Mouse (Mus musculus) liver, adult 2 months (tissue): ENCODE measurements around the gene Hoxd9. TPM values are rescaled to one million over a fixed set of nuclear protein-coding genes. Genes with fewer than 3 reads are reported as not detected.

Experiments
- DNase-seq: peaks from one replicate; pipeline ENCODE4 v3.0.0-alpha.2; 2011; ENCODE audit warnings: low read depth, low spot score; ENCODE audit errors: extremely low read depth
- H3K27ac ChIP-seq: fragments of 200-500 bp; replicated peaks from 2 replicates; pipeline ENCODE4 v1.5.1; 2012; ENCODE audit warnings: low read depth, mild to moderate bottlenecking, control low read depth, inconsistent platforms, low read length; ENCODE audit not compliant: insufficient read depth
- H3K27me3 ChIP-seq: fragments of 200-500 bp; 2 replicates; pipeline ENCODE4 v1.6.1; 2012; ENCODE audit warnings: mild to moderate bottlenecking, moderate library complexity, low read length, inconsistent platforms; ENCODE audit not compliant: control insufficient read depth, insufficient read depth
- H3K36me3 ChIP-seq: fragments of 200-500 bp; 2 replicates; pipeline ENCODE4 v1.6.1; 2012; ENCODE audit warnings: low read length, inconsistent platforms; ENCODE audit not compliant: control insufficient read depth, insufficient read depth
- H3K4me1 ChIP-seq: fragments of 200-500 bp; 2 replicates; pipeline ENCODE4 v1.6.1; 2011; ENCODE audit warnings: low read length; ENCODE audit not compliant: control insufficient read depth, insufficient read depth
- H3K4me3 ChIP-seq: fragments of 200-500 bp; 2 replicates; pipeline ENCODE4 v1.5.1; 2011; ENCODE audit warnings: low read depth, mild to moderate bottlenecking, control low read depth, low read length, moderate library complexity; ENCODE audit not compliant: insufficient read depth
- H3K79me2 ChIP-seq: fragments of 200-500 bp; 2 replicates; pipeline ENCODE4 v1.6.1; 2012; ENCODE audit warnings: inconsistent platforms, mild to moderate bottlenecking, low read length, moderate library complexity; ENCODE audit not compliant: control insufficient read depth, insufficient read depth
- H3K9ac ChIP-seq: fragments of 200-500 bp; 2 replicates; pipeline ENCODE4 v1.6.1; 2012; ENCODE audit warnings: low read depth, mild to moderate bottlenecking, control low read depth, inconsistent platforms, low read length
- CTCF ChIP-seq: fragments of 200-500 bp; IDR thresholded peaks from 2 replicates; pipeline ENCODE4 v1.5.1; 2011; ENCODE audit warnings: low read depth, low read length, control low read depth
- POLR2A ChIP-seq: fragments of 200-500 bp; IDR thresholded peaks from 2 replicates; pipeline ENCODE4 v1.6.1; 2011; ENCODE audit warnings: low read length, control low read depth; ENCODE audit not compliant: insufficient read depth; ENCODE audit errors: extremely low read depth
- WGBS: fragments of 180-500 bp; shearing (Covaris S2); methylation state at CpG from one replicate; pipeline ENCODE4 v1.1.7; 2018; 5-methylcytosine and 5-hydroxymethylcytosine counted together
- polyA plus RNA-seq: library from polyadenylated mRNA; depleted of rRNA; stranded (reverse); fragments of >200 nt; gene quantifications from 2 replicates; pipeline ENCODE4 v1.2.3, GENCODE M21; 2012
- total RNA-seq: library from RNA; depleted of rRNA; stranded (reverse); fragments of >200 nt; gene quantifications from 2 replicates; pipeline ENCODE4 v1.2.3, GENCODE M21; 2014

Hoxd9 gene
- total and polyA plus RNA-seq, 2 experiments, result not detected

DNA sequence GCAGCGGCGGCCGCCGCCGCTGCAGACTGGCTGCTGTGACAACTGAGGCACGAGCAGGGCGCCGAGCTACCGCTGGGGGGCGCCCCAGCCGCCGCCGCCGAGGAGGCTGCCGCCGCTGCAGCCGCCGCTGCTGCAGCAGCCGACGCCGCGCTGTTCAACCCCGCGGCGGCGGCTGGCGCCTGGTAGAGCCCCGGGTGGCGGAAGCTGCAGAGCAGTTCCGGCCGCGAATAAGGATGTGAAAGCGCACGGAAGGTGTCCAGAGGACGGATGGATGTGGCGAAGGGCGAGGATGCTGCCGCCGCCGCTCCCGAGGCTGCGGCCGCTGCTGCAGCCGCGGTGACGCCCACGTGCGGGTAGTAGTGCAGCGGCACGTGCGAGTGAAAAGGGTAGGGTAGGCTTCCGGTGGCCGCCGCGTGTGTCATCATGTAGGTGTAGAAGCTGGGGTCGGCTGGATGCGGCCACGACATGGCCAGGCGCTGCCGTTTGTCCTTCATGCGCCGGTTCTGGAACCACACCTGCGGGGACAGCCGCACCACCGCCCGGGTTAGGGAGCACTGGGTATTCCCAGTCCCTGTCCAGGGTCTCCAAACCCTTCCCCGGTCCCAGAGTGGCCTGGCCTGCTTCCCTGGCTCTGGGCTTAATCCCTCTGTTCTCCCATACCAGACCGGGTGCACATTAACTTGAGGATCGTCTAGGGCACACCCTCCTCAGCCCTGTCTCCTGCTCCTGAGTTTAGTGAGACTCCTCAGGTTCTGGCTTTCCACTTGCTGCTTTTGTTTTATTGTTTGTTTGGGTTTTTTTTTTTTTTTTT is 41.5 kb upstream of the Hoxd9 start:
- peaks cover 40% of the 10 kb centered on the region for H3K27me3 ChIP-seq
- WGBS, result 5% methylated on average over 65 of the region's 69 CpGs
- no peak for DNase-seq

GRCm38 (mm10) chr2:74656632-74657021 is 40.9 kb upstream of the Hoxd9 start:
- Histone ChIP-seq H3K79me2 (no peaks in the 10 kb centered on the region), H3K4me3 (no peak overlapping the region), H3K27me3 (peaks cover 41% of the 10 kb centered on the region), H3K27ac (no peak overlapping the region), H3K9ac (no peak overlapping the region), H3K4me1 (no peaks in the 10 kb centered on the region), H3K36me3 (no peaks in the 10 kb centered on the region)
- no peak for TF ChIP-seq POLR2A
- no peak for TF ChIP-seq CTCF
- DNase-seq, result no peak
- 6% methylated on average over 4 of the region's 4 CpGs for WGBS

More for the DNA sequence above, 41.5 kb upstream of the Hoxd9 start:
- no peak overlapping the region for H3K27ac ChIP-seq
- no peak overlapping the region for H3K4me3 ChIP-seq
- no peak overlapping the region for H3K9ac ChIP-seq
- TF ChIP-seq POLR2A (no peak), CTCF (no peak)
- no peaks in the 10 kb centered on the region for H3K79me2 ChIP-seq
- H3K36me3 ChIP-seq, result no peaks in the 10 kb centered on the region
- H3K4me1 ChIP-seq, result no peaks in the 10 kb centered on the region

- H3K79me2 ChIP-seq, result no peaks in the 10 kb centered on the region
- no peak overlapping the region for H3K4me3 ChIP-seq
- no peaks in the 10 kb centered on the region for H3K36me3 ChIP-seq
- H3K4me1 ChIP-seq, result no peaks in the 10 kb centered on the region
- 4% methylated on average over 62 of the region's 62 CpGs for WGBS
- TF ChIP-seq CTCF (no peak), POLR2A (no peak)
- H3K27ac ChIP-seq, result no peak overlapping the region
- DNase-seq, result no peak
- no peak overlapping the region for H3K9ac ChIP-seq
- H3K27me3 ChIP-seq, result peaks cover 41% of the 10 kb centered on the region
Measured at GRCm38 (mm10) chr2:74657251-74658023, 40.1 kb upstream of the Hoxd9 start.

GRCm38 (mm10) chr2:74658024-74658666 is 39.4 kb upstream of the Hoxd9 start:
- no peak for DNase-seq
- 5% methylated on average over 15 of the region's 15 CpGs for WGBS
- H3K27me3 ChIP-seq, result peaks cover 41% of the 10 kb centered on the region
- no peak overlapping the region for H3K27ac ChIP-seq
- TF ChIP-seq POLR2A, result no peak
- no peak for TF ChIP-seq CTCF
- no peaks in the 10 kb centered on the region for H3K79me2 ChIP-seq
- H3K4me3 ChIP-seq, result no peak overlapping the region
- no peak overlapping the region for H3K9ac ChIP-seq
- H3K36me3 ChIP-seq, result no peaks in the 10 kb centered on the region
- H3K4me1 ChIP-seq, result no peaks in the 10 kb centered on the region

- Histone ChIP-seq H3K79me2 (no peaks in the 10 kb centered on the region), H3K4me3 (no peak overlapping the region), H3K27me3 (peaks cover 45% of the 10 kb centered on the region), H3K27ac (no peak overlapping the region), H3K9ac (no peak overlapping the region), H3K36me3 (no peaks in the 10 kb centered on the region), H3K4me1 (no peaks in the 10 kb centered on the region)
- no peak for TF ChIP-seq CTCF
- no peak for TF ChIP-seq POLR2A
- no peak for DNase-seq
- 5% methylated on average over 47 of the region's 47 CpGs for WGBS
Measured at GRCm38 (mm10) chr2:74658667-74659371, 38.7 kb upstream of the Hoxd9 start.
